Mouse (Mus musculus) ES-E14 (cell line): Measurements from ENCODE around the gene Plac8. TPM values are rescaled to one million over a fixed set of nuclear protein-coding genes. Genes with fewer than 3 reads are reported as not detected.

ENCODE experiments used
- DNase-seq: peaks from one replicate; pipeline ENCODE4 v3.0.0-alpha.2; 2013; ENCODE audit warnings: low read depth, low spot score
- H3K27ac ChIP-seq: 2 replicates; pipeline ENCODE4 v1.5.1; 2012; ENCODE audit warnings: low read depth, mild to moderate bottlenecking, low read length, moderate library complexity, mixed read lengths; ENCODE audit not compliant: poor library complexity, insufficient read depth, severe bottlenecking
- H3K36me3 ChIP-seq: 2 replicates; pipeline ENCODE4 v1.6.1; 2012; ENCODE audit warnings: mild to moderate bottlenecking, low read length, moderate library complexity, mixed read lengths; ENCODE audit not compliant: control insufficient read depth, poor library complexity, insufficient read depth, severe bottlenecking
- H3K4me1 ChIP-seq, 2 experiments: fragments of 150-350 bp in 1 of 2; sonication (generic) in 1 of 2; 2 replicates each; pipeline ENCODE4 v1.6.1; 2012; ENCODE audit warnings: low read length in 2 of 2, mild to moderate bottlenecking in 1 of 2, mixed read lengths in 1 of 2; ENCODE audit not compliant: control insufficient read depth in 2 of 2, insufficient read depth in 2 of 2, poor library complexity in 1 of 2
- H3K4me3 ChIP-seq, 2 experiments: fragments of 150-350 bp in 1 of 2; sonication (generic) in 1 of 2; 2 replicates each; pipeline ENCODE4 v1.5.1; 2012; ENCODE audit warnings: low read length in 2 of 2, low read depth in 1 of 2, mild to moderate bottlenecking in 1 of 2, mixed read lengths in 1 of 2; ENCODE audit not compliant: insufficient read depth in 1 of 2, poor library complexity in 1 of 2, severe bottlenecking in 1 of 2
- H3K9ac ChIP-seq: 2 replicates; pipeline ENCODE4 v1.6.1; 2012; ENCODE audit warnings: low read depth, mild to moderate bottlenecking, low read length, mixed read lengths; ENCODE audit not compliant: poor library complexity, insufficient read depth, severe bottlenecking
- H3K9me3 ChIP-seq: fragments of 150-350 bp; sonication (generic); 2 replicates; pipeline ENCODE4 v1.6.1; 2012; ENCODE audit warnings: low read depth, mild to moderate bottlenecking, low read length; ENCODE audit not compliant: control insufficient read depth, insufficient read depth
- CHD2 ChIP-seq: IDR thresholded peaks from 2 replicates; pipeline ENCODE4 v1.6.1; 2014; ENCODE audit warnings: mild to moderate bottlenecking, low read depth, low read length, inconsistent platforms
- HCFC1 ChIP-seq: IDR thresholded peaks from 2 replicates; pipeline ENCODE4 v1.6.1; 2012; ENCODE audit warnings: low read length, inconsistent platforms, borderline replicate concordance; ENCODE audit not compliant: insufficient read depth
- MAFK ChIP-seq: IDR thresholded peaks from 2 replicates; pipeline ENCODE4 v1.6.1; 2014; ENCODE audit warnings: mild to moderate bottlenecking, low read depth, low read length, inconsistent platforms; ENCODE audit not compliant: insufficient read depth
- ZC3H11A ChIP-seq: IDR thresholded peaks from 2 replicates; pipeline ENCODE4 v1.6.1; 2012; ENCODE audit warnings: low read depth, mild to moderate bottlenecking, inconsistent platforms, low read length, borderline replicate concordance
- ZNF384 ChIP-seq: IDR thresholded peaks from 2 replicates; pipeline ENCODE4 v1.6.1; 2012; ENCODE audit warnings: low read depth, low read length, inconsistent platforms
- in situ Hi-C, 2 experiments: fragments of 600-800 bp; cut with MboI; formaldehyde crosslinking; loops; one replicate each; pipeline ENCODE4 v1.15.1; 2025; ENCODE audit warnings: low sequenced_read_pairs in 2 of 2, inconsistent platforms in 1 of 2; ENCODE audit not compliant: unreplicated experiment in 2 of 2
- total RNA-seq: library from RNA; depleted of rRNA; stranded (reverse); fragments of 300-350 nt; gene quantifications from 2 replicates; pipeline ENCODE4 v1.2.3, GENCODE M21; 2012

Gene Plac8
- total RNA-seq, 1 experiment: 28.1 TPM

DNA sequence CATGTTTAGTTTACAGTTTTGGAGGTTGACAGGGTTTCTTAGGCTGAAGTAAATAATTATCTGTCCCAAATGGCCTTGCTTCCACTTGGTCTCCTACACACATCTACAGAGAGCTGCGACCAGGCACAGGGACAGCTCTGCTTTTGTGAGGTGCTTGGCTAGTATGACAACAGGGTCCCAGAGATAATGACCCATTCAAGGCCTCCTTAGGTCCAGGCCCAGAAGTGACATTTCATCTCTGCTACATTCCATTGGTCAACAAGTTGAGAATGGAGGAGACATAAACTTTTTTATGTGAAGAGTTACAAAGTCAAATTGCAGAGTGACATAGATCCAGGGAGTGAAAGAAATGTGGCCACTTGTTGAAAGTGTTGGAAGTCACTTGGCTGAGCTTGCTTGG is 48.7 kb downstream of the Plac8 start:
- Histone ChIP-seq H3K4me3 (no peak overlapping the region), H3K36me3 (peaks cover 27% of the 10 kb centered on the region), H3K9me3 (peaks cover 31% of the 10 kb centered on the region), H3K9ac (no peak overlapping the region), H3K4me1 (no peaks in the 10 kb centered on the region), H3K27ac (no peak overlapping the region)
- no peak for TF ChIP-seq CHD2
- TF ChIP-seq ZC3H11A: no peak
- TF ChIP-seq MAFK: no peak
- no peak for TF ChIP-seq HCFC1
- TF ChIP-seq ZNF384: no peak
- in situ Hi-C loops: no loop called here
- no peak for DNase-seq

DNA sequence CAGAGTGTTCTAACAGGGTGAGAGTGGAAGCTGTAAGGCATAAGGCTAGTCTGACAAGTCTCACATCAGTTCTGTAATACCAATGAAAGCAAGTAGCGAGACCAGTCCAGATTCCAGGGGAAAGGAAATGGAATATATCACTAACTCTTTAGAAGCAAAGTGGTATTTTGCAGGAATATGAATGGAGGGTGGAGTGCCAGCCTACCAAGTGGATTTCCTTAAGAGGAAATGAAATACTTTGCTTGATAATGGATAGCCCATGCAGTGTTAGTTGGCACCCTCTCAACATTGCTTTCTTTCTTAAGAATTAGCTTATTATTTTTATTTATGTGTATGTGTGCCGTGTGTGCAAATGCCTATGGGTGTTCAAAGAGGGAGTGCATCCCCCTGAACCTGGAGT is 51.8 kb downstream of the Plac8 start:
- no peak for DNase-seq
- Histone ChIP-seq H3K9me3 (peaks cover 4% of the 10 kb centered on the region), H3K36me3 (peaks cover 18% of the 10 kb centered on the region), H3K27ac (no peak overlapping the region), H3K4me1 (0 out of 4 replicates have a peak, but pooled peaks cover 0 to 2% of the 10 kb centered on the region in 2 experiments), H3K4me3 (no peak overlapping the region), H3K9ac (no peak overlapping the region)
- TF ChIP-seq ZC3H11A (no peak), ZNF384 (no peak), MAFK (no peak), CHD2 (no peak), HCFC1 (no peak)
- in situ Hi-C loops: no loop called here

DNA sequence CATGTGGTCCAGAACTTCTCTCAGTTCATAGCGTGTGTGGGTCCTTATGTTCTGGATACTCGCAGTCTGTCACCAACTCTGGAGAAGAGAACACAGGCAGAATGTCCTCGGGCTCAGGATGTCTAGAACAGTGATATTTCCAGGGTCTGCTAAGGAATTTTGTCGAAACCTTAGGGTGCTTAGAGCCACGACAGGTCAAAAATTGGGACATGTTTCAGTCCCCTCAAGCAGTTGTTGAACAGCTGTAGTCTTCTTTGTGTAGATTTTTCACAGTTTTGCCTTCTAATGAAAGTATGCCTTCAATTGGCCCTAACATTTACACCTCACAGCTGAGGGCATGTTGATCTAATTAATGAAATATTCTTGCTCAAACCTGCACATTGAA is 53.0 kb downstream of the Plac8 start:
- no peak overlapping the region for H3K27ac ChIP-seq
- H3K4me3 ChIP-seq: peak overlapping the region; percentile 93 to 96
- H3K4me1 ChIP-seq: 0 out of 4 replicates have a peak, but pooled peaks cover 0 to 2% of the 10 kb centered on the region in 2 experiments
- H3K9ac ChIP-seq: peak overlapping the region; percentile 85
- no peak for TF ChIP-seq HCFC1
- TF ChIP-seq MAFK: no peak
- TF ChIP-seq ZNF384: no peak
- no peak for TF ChIP-seq ZC3H11A
- no peak for TF ChIP-seq CHD2
- peaks cover 9% of the 10 kb centered on the region for H3K36me3 ChIP-seq
- no peak for DNase-seq
- peaks cover 2% of the 10 kb centered on the region; the same call in 1 of the 2 replicates for H3K9me3 ChIP-seq
- in situ Hi-C loops: no loop called here

DNA sequence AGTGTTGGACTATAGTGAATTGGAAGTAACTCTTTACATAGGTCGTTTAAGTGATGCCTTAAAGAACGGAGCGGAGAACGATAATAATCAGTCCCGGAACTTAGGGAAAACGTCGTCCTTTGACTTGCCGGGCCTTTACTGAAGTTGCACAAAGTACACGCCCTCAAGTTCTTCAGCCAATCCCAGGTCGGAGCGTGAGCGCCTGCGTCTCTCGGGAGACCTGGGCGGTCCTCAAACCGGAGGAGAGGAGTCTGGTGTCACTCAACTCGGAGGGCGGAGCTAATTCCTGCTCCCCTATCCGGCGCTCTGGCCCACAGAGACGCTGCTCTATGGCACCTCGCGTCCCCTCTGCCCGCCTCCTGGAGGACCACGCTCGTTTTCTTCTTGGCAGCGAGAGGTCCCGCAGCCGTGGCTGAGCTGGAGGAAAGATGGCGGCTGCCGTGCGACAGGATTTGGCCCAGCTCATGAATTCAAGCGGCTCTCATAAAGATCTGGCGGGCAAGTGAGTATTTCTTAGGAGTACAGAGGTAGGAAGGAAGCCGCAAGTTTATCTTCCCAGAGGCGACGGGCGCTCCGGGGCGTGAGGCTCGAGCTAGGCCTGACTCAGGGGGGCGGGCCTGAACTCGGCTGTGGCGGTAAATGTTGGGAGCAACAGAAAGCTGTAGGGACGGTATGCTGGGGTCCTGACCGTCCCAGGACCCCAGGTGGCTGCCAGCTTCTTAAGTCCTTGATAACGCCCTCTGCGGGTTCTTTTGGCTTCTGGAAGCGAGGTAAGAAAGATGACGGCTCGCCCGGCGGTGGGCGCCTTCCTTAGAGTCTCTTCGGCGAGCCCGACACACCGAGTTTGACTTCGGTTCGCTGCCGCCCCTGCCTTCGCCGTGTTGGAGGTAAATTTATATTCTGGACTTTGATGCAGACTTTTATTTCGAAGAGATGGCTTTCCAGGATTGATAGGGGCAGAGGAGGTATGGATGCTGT is 53.7 kb downstream of the Plac8 start, which contains the start of gene Cops4:
Cops4 (plus strand) TSS at position 261 of the 978 bp plus-strand sequence.
- 0 out of 2 replicates have a peak within 1 kb of the TSS, but pooled peaks have one; percentile 4 for H3K27ac ChIP-seq
- peak within 1 kb of the TSS; percentile 93 to 96 for H3K4me3 ChIP-seq
- H3K9me3 ChIP-seq: no peaks in the 10 kb centered on the region; the same call in 1 of the 2 replicates
- TF ChIP-seq ZNF384 (no peak), CHD2 (no peak), HCFC1 (peak; percentile 81; the same call in 1 of the 2 replicates), MAFK (no peak), ZC3H11A (no peak)
- peak; percentile 98 for DNase-seq
- peaks cover 8% of the 10 kb centered on the region for H3K36me3 ChIP-seq
- in situ Hi-C loops: no loop called here
- H3K9ac ChIP-seq: peak within 1 kb of the TSS; percentile 85
- 0 out of 4 replicates have a peak, but pooled peaks cover 0 to 2% of the 10 kb centered on the region in 2 experiments for H3K4me1 ChIP-seq
